Mouse (Mus musculus): ENCODE data around the gene Ncoa6.

DNA sequence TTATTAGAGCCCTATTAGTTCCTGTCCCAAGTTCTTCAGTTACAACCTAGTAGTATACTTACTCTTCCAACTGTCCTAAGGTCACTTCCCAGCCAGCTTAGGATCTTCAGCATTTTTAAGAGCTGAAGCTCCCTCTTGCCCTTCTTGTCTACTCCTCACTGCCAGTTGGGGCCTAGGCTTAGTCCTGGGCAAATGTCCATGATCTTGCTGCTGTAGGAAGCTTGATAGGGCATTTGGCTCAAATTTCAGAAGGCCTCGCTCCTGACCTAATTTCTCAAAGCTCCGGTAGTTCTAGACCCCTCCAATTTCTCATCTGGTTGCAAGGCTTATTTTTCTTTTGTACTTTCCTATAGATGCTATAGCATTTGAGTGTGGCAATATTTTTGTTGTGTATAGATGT, 85.1 kb downstream of the Ncoa6 start:
- no peak for TF ChIP-seq CTCF (conservative IDR thresholded peaks at IDR 0.05; ENCODE audit: low read length)
- TF ChIP-seq POU5F1 (IDR thresholded peaks at IDR 0.05; ENCODE audit: borderline replicate concordance, low read length): no peak
- no peak for TF ChIP-seq NANOG (IDR thresholded peaks at IDR 0.05; ENCODE audit: borderline replicate concordance, low read length)

Data from E14TG2a.4 (cell line).